Mouse (Mus musculus) midbrain, embryonic 14.5 days (tissue): ENCODE results near the gene Ak5. TPM values are rescaled to one million over a fixed set of nuclear protein-coding genes. Genes with fewer than 3 reads are reported as not detected.
"Not testable (repeated sequence)": the region's sequence is repeated elsewhere in the genome, so short reads cannot be mapped to it uniquely, and the experiment has no call there.

Experiments
- ATAC-seq: fragments of 200-750 bp; cut with Nextera tagmentation; 2 replicates; pipeline ENCODE4 v1.8.0; 2017; ENCODE audit warnings: moderate number of reproducible peaks, moderate library complexity; ENCODE audit not compliant: low FRiP score, low TSS enrichment
- DNase-seq: peaks from one replicate; pipeline ENCODE4 v3.0.0-alpha.2; 2015
- H3K27ac ChIP-seq: fragments of 300-500 bp; sonication (generic); replicated peaks from 2 replicates; pipeline ENCODE4 v1.5.1; 2014; ENCODE audit warnings: mild to moderate bottlenecking, low read depth, low read length, moderate library complexity
- H3K27me3 ChIP-seq: fragments of 300-500 bp; sonication (generic); 2 replicates; pipeline ENCODE4 v1.6.1; 2014; ENCODE audit warnings: low read length, control low read depth, mixed read lengths; ENCODE audit not compliant: control insufficient read depth, insufficient read depth
- H3K36me3 ChIP-seq: fragments of 300-500 bp; sonication (generic); 2 replicates; pipeline ENCODE4 v1.6.1; 2014; ENCODE audit warnings: low read length, control low read depth; ENCODE audit not compliant: control insufficient read depth, insufficient read depth
- H3K4me1 ChIP-seq: fragments of 300-500 bp; sonication (generic); 2 replicates; pipeline ENCODE4 v1.6.1; 2014; ENCODE audit warnings: mild to moderate bottlenecking, antibody characterized with exemption, low read length, control low read depth; ENCODE audit not compliant: control insufficient read depth, insufficient read depth
- H3K4me2 ChIP-seq: fragments of 300-500 bp; sonication (generic); 2 replicates; pipeline ENCODE4 v1.6.1; 2014; ENCODE audit warnings: mild to moderate bottlenecking, low read length, moderate library complexity
- H3K4me3 ChIP-seq: fragments of 300-500 bp; sonication (generic); replicated peaks from 2 replicates; pipeline ENCODE4 v1.5.1; 2014; ENCODE audit warnings: low read depth, low read length
- H3K9ac ChIP-seq: fragments of 300-500 bp; sonication (generic); replicated peaks from 2 replicates; pipeline ENCODE4 v1.6.1; 2014; ENCODE audit warnings: mild to moderate bottlenecking, low read length, moderate library complexity
- H3K9me3 ChIP-seq: fragments of 300-500 bp; sonication (generic); 2 replicates; pipeline ENCODE4 v1.6.1; 2016; ENCODE audit warnings: low read length, control low read depth, mixed read lengths; ENCODE audit not compliant: control insufficient read depth
- WGBS: fragments of 180-500 bp; shearing (Covaris S2); extraction: QIAGEN DNeasy Blood & Tissue Kit; methylation state at CpG from one replicate; pipeline ENCODE4 v1.1.7; 2014; 5-methylcytosine and 5-hydroxymethylcytosine counted together
- polyA plus RNA-seq: library from polyadenylated mRNA; unstranded; fragments of >200 nt; fragmentation: Nextera tagmentation; extraction: Ambion mirVana; gene quantifications from 2 replicates; pipeline ENCODE4 v1.2.1, GENCODE M21; 2014

Ak5 gene
- polyA plus RNA-seq, 1 experiment from 2014 or later, result 9.2 TPM

- not testable (repeated sequence) for H3K27me3 ChIP-seq, H3K9me3 ChIP-seq, H3K9ac ChIP-seq, H3K4me3 ChIP-seq, H3K27ac ChIP-seq, H3K4me1 ChIP-seq, ATAC-seq, H3K4me2 ChIP-seq, H3K36me3 ChIP-seq, DNase-seq
- WGBS, result 93% methylated on average over 8 of the region's 8 CpGs
Measured at GRCm38 (mm10) chr3:152701536-152701935, 33.4 kb upstream of the Ak5 start.

- Histone ChIP-seq H3K9me3 (no peaks in the 10 kb centered on the region), H3K4me3 (no peak overlapping the region), H3K27me3 (no peaks in the 10 kb centered on the region), H3K4me2 (no peak overlapping the region), H3K4me1 (no peaks in the 10 kb centered on the region), H3K9ac (no peak overlapping the region), H3K36me3 (no peaks in the 10 kb centered on the region), H3K27ac (no peak overlapping the region)
- DNase-seq (no peak), ATAC-seq (no peak)
- WGBS, result 76% methylated on average over 8 of the region's 8 CpGs
Measured at GRCm38 (mm10) chr3:152699261-152699660, 31.1 kb upstream of the Ak5 start.

GRCm38 (mm10) chr3:152698017-152698416 lies 29.9 kb upstream of the Ak5 start:
- no peak overlapping the region for H3K4me3 ChIP-seq
- H3K9ac ChIP-seq, result no peak overlapping the region
- no peak overlapping the region for H3K4me2 ChIP-seq
- no peaks in the 10 kb centered on the region for H3K9me3 ChIP-seq
- ATAC-seq (no peak), DNase-seq (no peak)
- H3K27me3 ChIP-seq, result no peaks in the 10 kb centered on the region
- H3K27ac ChIP-seq, result no peak overlapping the region
- 84% methylated on average over 5 of the region's 5 CpGs for WGBS
- H3K4me1 ChIP-seq, result no peaks in the 10 kb centered on the region
- no peaks in the 10 kb centered on the region for H3K36me3 ChIP-seq

GRCm38 (mm10) chr3:152694950-152695349 lies 26.8 kb upstream of the Ak5 start:
- H3K4me3 ChIP-seq, result no peak overlapping the region
- no peaks in the 10 kb centered on the region for H3K36me3 ChIP-seq
- no peaks in the 10 kb centered on the region for H3K9me3 ChIP-seq
- H3K9ac ChIP-seq, result no peak overlapping the region
- no peak for ATAC-seq
- H3K27me3 ChIP-seq, result no peaks in the 10 kb centered on the region
- no peaks in the 10 kb centered on the region for H3K4me1 ChIP-seq
- DNase-seq, result no peak
- H3K27ac ChIP-seq, result no peak overlapping the region
- H3K4me2 ChIP-seq, result no peak overlapping the region
- 96% methylated on average over 3 of the region's 3 CpGs for WGBS

- no peaks in the 10 kb centered on the region for H3K4me1 ChIP-seq
- no peak overlapping the region for H3K9ac ChIP-seq
- ATAC-seq, result no peak
- no peaks in the 10 kb centered on the region for H3K36me3 ChIP-seq
- no peak overlapping the region for H3K4me2 ChIP-seq
- H3K27me3 ChIP-seq, result no peaks in the 10 kb centered on the region
- H3K9me3 ChIP-seq, result no peaks in the 10 kb centered on the region
- H3K4me3 ChIP-seq, result no peak overlapping the region
- no peak for DNase-seq
- 86% methylated on average over 9 of the region's 9 CpGs for WGBS
- no peak overlapping the region for H3K27ac ChIP-seq
Measured at GRCm38 (mm10) chr3:152689105-152689504, 20.9 kb upstream of the Ak5 start.

GRCm38 (mm10) chr3:152688532-152688931 lies 20.4 kb upstream of the Ak5 start:
- no peak overlapping the region; the same call in 1 of the 2 replicates for H3K9ac ChIP-seq
- H3K4me3 ChIP-seq, result no peak overlapping the region
- DNase-seq (no peak), ATAC-seq (no peak)
- no peaks in the 10 kb centered on the region for H3K36me3 ChIP-seq
- H3K9me3 ChIP-seq, result no peaks in the 10 kb centered on the region
- H3K4me2 ChIP-seq, result no peak overlapping the region
- H3K4me1 ChIP-seq, result no peaks in the 10 kb centered on the region
- 87% methylated on average over 5 of the region's 5 CpGs for WGBS
- no peaks in the 10 kb centered on the region for H3K27me3 ChIP-seq
- no peak overlapping the region for H3K27ac ChIP-seq

GRCm38 (mm10) chr3:152674663-152675062 lies 6.5 kb upstream of the Ak5 start:
- ATAC-seq (no peak), DNase-seq (no peak)
- no peak overlapping the region for H3K9ac ChIP-seq
- no peak overlapping the region for H3K27ac ChIP-seq
- no peaks in the 10 kb centered on the region for H3K9me3 ChIP-seq
- no peaks in the 10 kb centered on the region for H3K4me1 ChIP-seq
- no peak overlapping the region for H3K4me2 ChIP-seq
- WGBS, result 83% methylated on average over 6 of the region's 6 CpGs
- no peak overlapping the region for H3K4me3 ChIP-seq
- H3K36me3 ChIP-seq, result no peaks in the 10 kb centered on the region
- no peaks in the 10 kb centered on the region for H3K27me3 ChIP-seq

- no peaks in the 10 kb centered on the region for H3K36me3 ChIP-seq
- H3K9me3 ChIP-seq, result no peaks in the 10 kb centered on the region
- DNase-seq (no peak), ATAC-seq (no peak)
- no peak overlapping the region for H3K27ac ChIP-seq
- 87% methylated on average over 3 of the region's 3 CpGs for WGBS
- H3K4me1 ChIP-seq, result no peaks in the 10 kb centered on the region
- H3K27me3 ChIP-seq, result peaks cover 22% of the 10 kb centered on the region; the same call in 1 of the 2 replicates
- no peak overlapping the region for H3K9ac ChIP-seq
- H3K4me3 ChIP-seq, result no peak overlapping the region
- H3K4me2 ChIP-seq, result no peak overlapping the region
Measured at GRCm38 (mm10) chr3:152669783-152670182, 1.6 kb upstream of the Ak5 start.

GRCm38 (mm10) chr3:152668793-152669192 lies 633 bp upstream of the Ak5 start:
- H3K27me3 ChIP-seq, result peaks cover 22% of the 10 kb centered on the region; the same call in 1 of the 2 replicates
- no peak overlapping the region for H3K27ac ChIP-seq
- no peak for ATAC-seq
- H3K36me3 ChIP-seq, result no peaks in the 10 kb centered on the region
- no peak for DNase-seq
- peak overlapping the region; percentile 98; the same call in 1 of the 2 replicates for H3K4me2 ChIP-seq
- WGBS, result 70% methylated on average over 2 of the region's 2 CpGs
- no peaks in the 10 kb centered on the region for H3K9me3 ChIP-seq
- no peaks in the 10 kb centered on the region for H3K4me1 ChIP-seq
- H3K4me3 ChIP-seq, result no peak overlapping the region
- no peak overlapping the region for H3K9ac ChIP-seq
